Mouse (Mus musculus): ENCODE data around the gene Git1. TPM values are rescaled to one million over a fixed set of nuclear protein-coding genes. Genes with fewer than 3 reads are reported as not detected.
A peak's percentile ranks its signal among the peaks of the same experiment; 100 is the strongest.

Gene Git1
- polyA plus RNA-seq, 1 experiment = 36.2 TPM

DNA sequence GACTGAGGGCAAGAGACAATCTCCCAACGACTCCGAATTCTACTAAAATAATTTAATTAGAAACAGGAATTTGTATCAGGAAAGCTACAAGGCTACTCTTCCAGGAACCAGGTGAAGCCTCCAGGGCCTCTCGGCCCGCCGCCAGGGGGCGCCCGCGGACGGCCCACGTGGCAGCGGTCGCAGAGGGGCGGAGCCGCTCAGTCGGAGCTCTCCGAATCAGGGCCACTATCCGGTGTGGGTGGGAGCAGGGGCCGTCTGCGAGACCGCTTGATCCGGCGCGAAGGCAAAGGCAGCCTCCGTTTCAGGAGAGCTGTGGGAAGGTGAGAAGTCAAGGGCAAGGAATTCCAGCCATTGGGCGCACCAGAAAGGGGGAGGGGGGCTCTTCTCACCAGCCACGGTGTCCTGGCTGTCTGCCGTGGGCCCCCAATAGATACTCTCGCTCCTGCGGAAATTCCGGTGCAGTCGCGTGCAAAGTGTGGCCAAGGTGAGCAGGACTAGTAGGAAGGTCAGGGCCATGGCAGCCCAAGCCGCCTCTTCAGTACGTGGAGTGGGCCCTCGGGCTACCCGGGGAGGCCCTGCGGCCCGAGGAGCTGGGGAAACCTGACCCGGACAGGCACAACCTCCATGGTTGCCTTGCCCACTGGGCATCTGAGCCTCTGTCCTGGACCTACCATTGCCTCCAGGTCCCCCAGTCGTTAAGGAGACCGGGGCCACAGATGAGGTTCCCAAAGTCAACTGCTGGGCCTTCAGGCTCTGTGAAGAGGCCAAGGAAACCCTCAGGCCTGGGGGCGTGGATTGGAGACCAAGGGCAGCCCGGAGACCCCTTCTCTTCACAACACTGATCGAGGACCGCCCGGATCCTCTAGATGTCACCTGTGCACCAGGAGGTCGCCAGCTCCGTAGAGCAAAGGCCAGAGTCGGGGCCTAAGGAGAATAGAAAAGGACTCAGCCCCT is 15.0 kb downstream of the Git1 start:
- DNase-seq (ENCODE audit: low read depth in 1 of 2, low spot score in 2 of 2) = peak in 1 of 2 experiments; percentile 82

DNA sequence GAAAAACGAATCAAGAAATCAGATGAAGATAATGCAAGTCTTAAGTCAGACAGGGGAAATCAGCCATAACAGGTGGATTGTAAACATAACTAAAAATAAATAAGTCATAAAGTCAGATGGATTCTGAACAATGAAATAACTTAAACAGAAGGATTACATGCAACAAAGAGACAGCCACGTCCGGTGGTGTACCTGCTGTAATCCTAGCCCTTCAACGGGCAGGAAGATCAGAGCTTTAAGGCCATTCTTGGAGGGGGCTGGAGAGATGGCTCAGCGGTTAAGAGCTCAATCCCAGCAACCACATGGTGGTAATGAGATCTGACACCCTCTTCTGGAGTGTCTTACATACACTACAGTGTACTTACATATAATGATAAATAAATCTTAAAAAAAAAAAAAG is 18.0 kb downstream of the Git1 start:
- no peak for DNase-seq (ENCODE audit: low read depth in 1 of 2, low spot score in 2 of 2)
- H3K4me1 ChIP-seq (ENCODE audit: control insufficient read depth, insufficient read depth, insufficient read length) = peaks cover 20% of the 10 kb centered on the region
- 84% methylated on average over 5 of the region's 5 CpGs for WGBS
- H3K27ac ChIP-seq (ENCODE audit: insufficient read depth, low read length) = no peak overlapping the region
- TF ChIP-seq CTCF (IDR thresholded peaks at IDR 0.05; ENCODE audit: extremely low read depth, insufficient read depth, insufficient read length, insufficient replicate concordance) (no peak), POLR2A (IDR thresholded peaks at IDR 0.05; ENCODE audit: low read depth, low read length) (no peak)
- no peak overlapping the region for H3K4me3 ChIP-seq (ENCODE audit: extremely low read depth, insufficient read depth, insufficient read length)
- peaks cover 6% of the 10 kb centered on the region for H3K27me3 ChIP-seq (ENCODE audit: control insufficient read depth, insufficient read depth, low read length)
- H3K36me3 ChIP-seq (ENCODE audit: control insufficient read depth, insufficient read depth, low read length) = peaks cover 4% of the 10 kb centered on the region; the same call in 1 of the 2 replicates

More for the DNA sequence above, 15.0 kb downstream of the Git1 start:
- Histone ChIP-seq H3K27ac (ENCODE audit: insufficient read depth, low read length) (no peak overlapping the region), H3K27me3 (ENCODE audit: control insufficient read depth, insufficient read depth, low read length) (no peaks in the 10 kb centered on the region), H3K36me3 (ENCODE audit: control insufficient read depth, insufficient read depth, low read length) (peaks cover 25% of the 10 kb centered on the region), H3K4me1 (ENCODE audit: control insufficient read depth, insufficient read depth, insufficient read length) (peaks cover 4% of the 10 kb centered on the region; the same call in 1 of the 2 replicates), H3K4me3 (ENCODE audit: extremely low read depth, insufficient read depth, insufficient read length) (peak overlapping the region; percentile 47; the same call in 1 of the 2 replicates)
- no peak for TF ChIP-seq POLR2A (IDR thresholded peaks at IDR 0.05; ENCODE audit: low read depth, low read length)
- peak; percentile 95 for TF ChIP-seq CTCF (IDR thresholded peaks at IDR 0.05; ENCODE audit: extremely low read depth, insufficient read depth, insufficient read length, insufficient replicate concordance)
- WGBS = 29% methylated on average over 49 of the region's 49 CpGs

DNA sequence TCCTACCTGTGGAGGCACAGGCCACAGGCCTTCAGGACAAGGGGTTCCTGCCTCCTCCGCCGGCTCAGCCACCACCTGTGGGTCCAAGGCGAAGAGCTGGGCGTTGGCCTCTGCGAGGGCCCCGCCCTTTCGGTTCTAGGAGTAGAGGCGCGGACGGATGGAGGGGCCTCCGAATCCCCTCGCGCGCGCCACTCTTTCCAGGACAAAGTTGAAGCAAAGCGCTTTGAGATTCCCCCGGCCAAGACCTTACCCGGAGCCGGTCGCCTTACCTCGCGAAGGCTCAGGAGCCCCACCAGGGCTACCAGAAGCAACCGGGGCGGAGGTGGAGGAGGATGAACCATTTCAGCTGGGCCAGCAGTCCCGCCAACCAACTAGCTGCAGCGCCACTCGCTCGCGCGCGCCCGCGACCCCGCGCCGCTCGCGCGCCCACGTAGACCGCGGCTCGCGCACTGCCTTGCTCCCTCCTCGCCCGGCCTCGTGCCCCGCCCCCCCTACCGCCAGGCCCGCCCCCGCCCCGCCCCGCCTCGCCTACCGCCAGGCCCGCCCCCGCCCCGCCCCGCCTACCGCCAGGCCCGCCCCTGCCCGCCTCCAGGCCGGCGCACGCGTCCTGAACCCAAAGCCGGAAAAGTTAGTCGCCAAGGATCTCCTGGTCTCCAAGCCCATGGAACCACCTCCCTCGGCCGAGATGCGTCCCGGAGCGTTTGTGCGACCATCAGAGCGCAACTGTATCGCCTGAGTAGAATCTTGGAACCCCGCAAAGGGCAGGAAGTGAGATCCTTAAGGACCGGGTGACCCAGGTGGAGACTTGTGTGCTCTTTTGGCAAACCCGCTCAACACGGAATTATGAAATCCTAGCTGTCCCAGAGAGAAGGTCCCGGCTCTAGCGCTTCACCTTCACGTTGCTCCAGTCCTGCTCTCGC is 19.8 kb downstream of the Git1 start:
- peak; percentile 72 to 82 for DNase-seq (ENCODE audit: low read depth in 1 of 2, low spot score in 2 of 2)
- peak overlapping the region; percentile 74 for H3K27ac ChIP-seq (ENCODE audit: insufficient read depth, low read length)

DNA sequence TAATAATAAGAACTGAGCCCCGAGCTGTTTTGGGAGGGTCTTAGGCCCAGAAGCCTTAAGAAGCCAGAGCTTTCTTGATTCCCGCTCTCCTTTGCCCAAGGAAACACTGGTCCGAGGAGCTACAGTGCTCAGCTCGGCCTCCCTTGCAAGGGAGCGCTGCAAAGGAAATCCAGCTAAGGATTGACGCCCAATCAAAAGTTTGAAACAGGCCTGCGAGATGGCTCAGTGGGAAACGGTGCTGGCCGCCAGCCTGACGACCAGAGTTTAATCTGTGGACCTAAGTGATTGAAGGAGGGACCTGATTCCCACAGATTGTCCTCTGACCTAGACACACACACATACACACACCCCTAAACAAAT is 20.4 kb downstream of the Git1 start:
- peaks cover 6% of the 10 kb centered on the region for H3K27me3 ChIP-seq (ENCODE audit: control insufficient read depth, insufficient read depth, low read length)
- no peak for TF ChIP-seq CTCF (IDR thresholded peaks at IDR 0.05; ENCODE audit: extremely low read depth, insufficient read depth, insufficient read length, insufficient replicate concordance)
- TF ChIP-seq POLR2A (IDR thresholded peaks at IDR 0.05; ENCODE audit: low read depth, low read length) = no peak
- WGBS = 18% methylated on average over 10 of the region's 10 CpGs
- H3K4me3 ChIP-seq (ENCODE audit: extremely low read depth, insufficient read depth, insufficient read length) = peak overlapping the region; percentile 74
- H3K4me1 ChIP-seq (ENCODE audit: control insufficient read depth, insufficient read depth, insufficient read length) = peaks cover 29% of the 10 kb centered on the region
- no peak for DNase-seq (ENCODE audit: low read depth in 1 of 2, low spot score in 2 of 2)
- no peak overlapping the region for H3K27ac ChIP-seq (ENCODE audit: insufficient read depth, low read length)
- no peaks in the 10 kb centered on the region for H3K36me3 ChIP-seq (ENCODE audit: control insufficient read depth, insufficient read depth, low read length)

More for the DNA sequence above, 19.8 kb downstream of the Git1 start:
- TF ChIP-seq CTCF (IDR thresholded peaks at IDR 0.05; ENCODE audit: extremely low read depth, insufficient read depth, insufficient read length, insufficient replicate concordance) (no peak), POLR2A (IDR thresholded peaks at IDR 0.05; ENCODE audit: low read depth, low read length) (no peak; the same call in 1 of the 2 replicates)
- under 1% methylated on average over 49 of the region's 84 CpGs for WGBS
- Histone ChIP-seq H3K4me1 (ENCODE audit: control insufficient read depth, insufficient read depth, insufficient read length) (peaks cover 22% of the 10 kb centered on the region), H3K27me3 (ENCODE audit: control insufficient read depth, insufficient read depth, low read length) (peaks cover 6% of the 10 kb centered on the region), H3K4me3 (ENCODE audit: extremely low read depth, insufficient read depth, insufficient read length) (peak overlapping the region; percentile 74), H3K36me3 (ENCODE audit: control insufficient read depth, insufficient read depth, low read length) (no peaks in the 10 kb centered on the region)

DNA sequence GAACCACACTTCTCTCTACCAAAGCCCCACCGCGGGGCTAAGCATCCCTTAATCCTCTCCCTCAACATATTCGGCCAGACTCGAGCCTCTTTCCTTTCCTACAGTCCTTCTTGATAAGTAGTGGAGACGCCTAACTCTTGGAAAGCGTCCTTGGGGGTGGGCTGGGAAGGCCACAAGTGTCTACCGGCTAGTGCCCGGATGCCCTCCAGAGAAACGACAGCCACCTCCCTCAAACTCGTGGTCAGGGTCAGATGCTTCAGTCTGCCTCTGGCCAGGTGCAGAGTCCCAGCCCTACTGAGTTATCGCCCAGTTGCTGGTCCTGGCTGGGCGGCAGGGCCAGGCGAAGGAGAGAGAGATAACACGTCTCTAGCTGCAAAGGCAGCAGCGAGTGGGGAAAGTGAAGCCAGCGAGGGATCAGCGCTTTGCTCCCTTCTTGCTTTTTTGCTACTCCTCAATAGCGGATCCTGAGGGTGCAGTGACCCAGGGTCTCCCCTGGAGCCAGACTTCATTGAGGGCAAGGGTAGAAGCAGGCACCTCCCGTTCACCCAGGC is 21.0 kb downstream of the Git1 start:
- TF ChIP-seq CTCF (IDR thresholded peaks at IDR 0.05; ENCODE audit: extremely low read depth, insufficient read depth, insufficient read length, insufficient replicate concordance) (no peak), POLR2A (IDR thresholded peaks at IDR 0.05; ENCODE audit: low read depth, low read length) (no peak)
- Histone ChIP-seq H3K27ac (ENCODE audit: insufficient read depth, low read length) (no peak overlapping the region), H3K27me3 (ENCODE audit: control insufficient read depth, insufficient read depth, low read length) (peaks cover 6% of the 10 kb centered on the region), H3K36me3 (ENCODE audit: control insufficient read depth, insufficient read depth, low read length) (no peaks in the 10 kb centered on the region), H3K4me1 (ENCODE audit: control insufficient read depth, insufficient read depth, insufficient read length) (peaks cover 33% of the 10 kb centered on the region), H3K4me3 (ENCODE audit: extremely low read depth, insufficient read depth, insufficient read length) (peak overlapping the region; percentile 58)
- DNase-seq (ENCODE audit: low read depth in 1 of 2, low spot score in 2 of 2) = peak in 1 of 2 experiments; percentile 9
- WGBS = 22% methylated on average over 19 of the region's 19 CpGs
